Mouse (Mus musculus) intestine, embryonic 16.5 days (tissue): ENCODE measurements at regions not wholly inside any gene's neighbourhood (a gene's known extent, or its start where the extent isn't known, plus 50 kb on each side); places are given as distances from the start of the nearest gene placed in this dataset.

Experiments used
- ATAC-seq: fragments of 200-750 bp; cut with Nextera tagmentation; 2 replicates; pipeline ENCODE4 v1.8.0; 2017; ENCODE audit warnings: moderate TSS enrichment, moderate library complexity
- H3K27ac ChIP-seq: fragments of 300-500 bp; sonication (generic); 2 replicates; pipeline ENCODE4 v1.5.1; 2014; ENCODE audit warnings: mild to moderate bottlenecking, low read length
- H3K27me3 ChIP-seq: fragments of 300-500 bp; sonication (generic); replicated peaks from 2 replicates; pipeline ENCODE4 v1.6.1; 2014; ENCODE audit warnings: low read length, control low read depth, mixed read lengths; ENCODE audit not compliant: control insufficient read depth, insufficient read depth
- H3K36me3 ChIP-seq: fragments of 300-500 bp; sonication (generic); 2 replicates; pipeline ENCODE4 v1.6.1; 2014; ENCODE audit warnings: low read length, control low read depth; ENCODE audit not compliant: control insufficient read depth, insufficient read depth
- H3K4me1 ChIP-seq: fragments of 300-500 bp; sonication (generic); 2 replicates; pipeline ENCODE4 v1.6.1; 2014; ENCODE audit warnings: low read length, control low read depth, mixed read lengths; ENCODE audit not compliant: control insufficient read depth, insufficient read depth
- H3K4me2 ChIP-seq: fragments of 300-500 bp; sonication (generic); 2 replicates; pipeline ENCODE4 v1.6.1; 2014; ENCODE audit warnings: low read depth, low read length, control low read depth
- H3K4me3 ChIP-seq: fragments of 300-500 bp; sonication (generic); 2 replicates; pipeline ENCODE4 v1.5.1; 2014; ENCODE audit warnings: mild to moderate bottlenecking, low read length
- H3K9ac ChIP-seq: fragments of 300-500 bp; sonication (generic); 2 replicates; pipeline ENCODE4 v1.6.1; 2014; ENCODE audit warnings: low read depth, low read length
- H3K9me3 ChIP-seq: fragments of 300-500 bp; sonication (generic); 2 replicates; pipeline ENCODE4 v1.6.1; 2016; ENCODE audit warnings: low read length, control low read depth; ENCODE audit not compliant: control insufficient read depth
- WGBS: fragments of 180-500 bp; shearing (Covaris S2); extraction: QIAGEN DNeasy Blood & Tissue Kit; methylation state at CpG from one replicate; pipeline ENCODE4 v1.1.7; 2014; 5-methylcytosine and 5-hydroxymethylcytosine counted together

GRCm38 (mm10) chr11:45679293-45679673, 172.6 kb upstream of the Clint1 start:
- Histone ChIP-seq H3K27ac (no peak overlapping the region), H3K4me1 (no peaks in the 10 kb centered on the region), H3K36me3 (no peaks in the 10 kb centered on the region), H3K27me3 (no peaks in the 10 kb centered on the region), H3K4me3 (no peak overlapping the region), H3K9me3 (no peaks in the 10 kb centered on the region), H3K4me2 (no peak overlapping the region), H3K9ac (no peak overlapping the region)
- 67% methylated on average over 9 of the region's 9 CpGs for WGBS
- 0 out of 2 replicates have a peak, but pooled peaks have one; percentile 21 for ATAC-seq

- Histone ChIP-seq H3K27me3 (no peaks in the 10 kb centered on the region), H3K4me3 (no peak overlapping the region), H3K9me3 (no peaks in the 10 kb centered on the region), H3K36me3 (no peaks in the 10 kb centered on the region), H3K9ac (no peak overlapping the region), H3K27ac (no peak overlapping the region), H3K4me1 (no peaks in the 10 kb centered on the region), H3K4me2 (no peak overlapping the region)
- no peak for ATAC-seq
- WGBS, result 89% methylated on average over 5 of the region's 5 CpGs
Measured at GRCm38 (mm10) chr11:45685571-45685970, 166.3 kb upstream of the Clint1 start.

GRCm38 (mm10) chr11:45693206-45693605, 158.6 kb upstream of the Clint1 start:
- H3K4me3 ChIP-seq, result no peak overlapping the region
- H3K4me1 ChIP-seq, result no peaks in the 10 kb centered on the region
- no peaks in the 10 kb centered on the region for H3K36me3 ChIP-seq
- ATAC-seq, result no peak
- H3K27ac ChIP-seq, result no peak overlapping the region
- H3K9ac ChIP-seq, result no peak overlapping the region
- WGBS, result 37% methylated on average over 6 of the region's 6 CpGs
- H3K27me3 ChIP-seq, result no peaks in the 10 kb centered on the region
- H3K4me2 ChIP-seq, result no peak overlapping the region
- no peaks in the 10 kb centered on the region for H3K9me3 ChIP-seq

GRCm38 (mm10) chr11:45701506-45701905, 150.3 kb upstream of the Clint1 start:
- Histone ChIP-seq H3K9ac (no peak overlapping the region), H3K4me3 (no peak overlapping the region), H3K27ac (no peak overlapping the region), H3K9me3 (no peaks in the 10 kb centered on the region), H3K27me3 (no peaks in the 10 kb centered on the region), H3K4me2 (no peak overlapping the region), H3K36me3 (no peaks in the 10 kb centered on the region), H3K4me1 (no peaks in the 10 kb centered on the region)
- WGBS, result 58% methylated on average over 3 of the region's 3 CpGs
- no peak for ATAC-seq

- H3K9me3 ChIP-seq, result no peaks in the 10 kb centered on the region
- H3K27me3 ChIP-seq, result no peaks in the 10 kb centered on the region
- no peaks in the 10 kb centered on the region for H3K36me3 ChIP-seq
- H3K9ac ChIP-seq, result no peak overlapping the region
- ATAC-seq, result no peak
- WGBS, result 42% methylated on average over 3 of the region's 3 CpGs
- H3K4me1 ChIP-seq, result no peaks in the 10 kb centered on the region
- no peak overlapping the region for H3K4me2 ChIP-seq
- H3K27ac ChIP-seq, result no peak overlapping the region
- no peak overlapping the region for H3K4me3 ChIP-seq
Measured at GRCm38 (mm10) chr11:45702916-45703315, 148.9 kb upstream of the Clint1 start.

GRCm38 (mm10) chr11:45704411-45704810, 147.4 kb upstream of the Clint1 start:
- H3K27ac ChIP-seq, result no peak overlapping the region
- no peaks in the 10 kb centered on the region for H3K27me3 ChIP-seq
- H3K36me3 ChIP-seq, result no peaks in the 10 kb centered on the region
- H3K4me2 ChIP-seq, result no peak overlapping the region
- no peaks in the 10 kb centered on the region for H3K9me3 ChIP-seq
- H3K4me1 ChIP-seq, result no peaks in the 10 kb centered on the region
- H3K9ac ChIP-seq, result no peak overlapping the region
- H3K4me3 ChIP-seq, result no peak overlapping the region
- 70% methylated on average over 5 of the region's 5 CpGs for WGBS
- ATAC-seq, result no peak

GRCm38 (mm10) chr11:45718630-45719029, 133.2 kb upstream of the Clint1 start:
- no peaks in the 10 kb centered on the region for H3K4me1 ChIP-seq
- no peaks in the 10 kb centered on the region for H3K36me3 ChIP-seq
- no peak overlapping the region for H3K9ac ChIP-seq
- no peaks in the 10 kb centered on the region for H3K9me3 ChIP-seq
- H3K27ac ChIP-seq, result no peak overlapping the region
- no peaks in the 10 kb centered on the region for H3K27me3 ChIP-seq
- 61% methylated on average over 2 of the region's 2 CpGs for WGBS
- H3K4me3 ChIP-seq, result no peak overlapping the region
- no peak for ATAC-seq
- H3K4me2 ChIP-seq, result no peak overlapping the region

GRCm38 (mm10) chr11:45719821-45720220, 132.0 kb upstream of the Clint1 start:
- H3K4me3 ChIP-seq, result no peak overlapping the region
- no peaks in the 10 kb centered on the region for H3K27me3 ChIP-seq
- H3K36me3 ChIP-seq, result no peaks in the 10 kb centered on the region
- 84% methylated on average over 6 of the region's 6 CpGs for WGBS
- no peaks in the 10 kb centered on the region for H3K9me3 ChIP-seq
- no peak overlapping the region for H3K4me2 ChIP-seq
- ATAC-seq, result no peak
- no peak overlapping the region for H3K27ac ChIP-seq
- no peaks in the 10 kb centered on the region for H3K4me1 ChIP-seq
- no peak overlapping the region for H3K9ac ChIP-seq

- Histone ChIP-seq H3K9ac (no peak overlapping the region), H3K4me3 (no peak overlapping the region), H3K9me3 (no peaks in the 10 kb centered on the region), H3K4me2 (no peak overlapping the region), H3K4me1 (no peaks in the 10 kb centered on the region), H3K27ac (no peak overlapping the region), H3K27me3 (no peaks in the 10 kb centered on the region), H3K36me3 (no peaks in the 10 kb centered on the region)
- 45% methylated on average over 3 of the region's 3 CpGs for WGBS
- ATAC-seq, result no peak
Measured at GRCm38 (mm10) chr11:45736561-45736960, 115.3 kb upstream of the Clint1 start.

- no peaks in the 10 kb centered on the region for H3K36me3 ChIP-seq
- no peaks in the 10 kb centered on the region for H3K9me3 ChIP-seq
- no peak for ATAC-seq
- WGBS, result 75% methylated on average over 6 of the region's 6 CpGs
- H3K27me3 ChIP-seq, result no peaks in the 10 kb centered on the region
- no peak overlapping the region for H3K27ac ChIP-seq
- no peak overlapping the region for H3K4me2 ChIP-seq
- H3K4me1 ChIP-seq, result no peaks in the 10 kb centered on the region
- H3K9ac ChIP-seq, result no peak overlapping the region
- H3K4me3 ChIP-seq, result no peak overlapping the region
Measured at GRCm38 (mm10) chr11:45738331-45738730, 113.5 kb upstream of the Clint1 start.
